Mouse (Mus musculus): ENCODE measurements at regions not wholly inside any gene's neighbourhood (a gene's known extent, or its start where the extent isn't known, plus 50 kb on each side); places are given as distances from the start of the nearest gene placed in this dataset.

- TF ChIP-seq POLR2A (IDR thresholded peaks at IDR 0.05; ENCODE audit: extremely low read depth, insufficient read depth, low read length), result no peak
- no peak for TF ChIP-seq CTCF (IDR thresholded peaks at IDR 0.05; ENCODE audit: extremely low read depth, insufficient read depth, low read length)
These were observed 157.3 kb upstream of the Slc13a1 start for GRCm38 (mm10) chr6:24325215-24325614.
